Mouse (Mus musculus) skeletal muscle tissue, adult 2 months (tissue): ENCODE data around the gene Ndufa11.
A peak's percentile ranks its signal among the peaks of the same experiment; 100 is the strongest.

Experiments used
- DNase-seq: peaks from one replicate; pipeline ENCODE4 v3.0.0-alpha.2; 2012; ENCODE audit warnings: low read depth, low spot score

Gene Ndufa11

GRCm38 (mm10) chr17:56758132-56758531 is 40.6 kb downstream of the Ndufa11 start:
- peak; percentile 61 for DNase-seq

GRCm38 (mm10) chr17:56759261-56759660 is 41.7 kb downstream of the Ndufa11 start:
- no peak for DNase-seq

- no peak for DNase-seq
These were observed 43.5 kb downstream of the Ndufa11 start for GRCm38 (mm10) chr17:56761077-56761476.

- peak; percentile 89 for DNase-seq
These were observed 44.4 kb downstream of the Ndufa11 start for GRCm38 (mm10) chr17:56761991-56762410.

- no peak for DNase-seq
These were observed 45.5 kb downstream of the Ndufa11 start for GRCm38 (mm10) chr17:56762769-56763731.

GRCm38 (mm10) chr17:56763741-56764250 is 46.2 kb downstream of the Ndufa11 start:
- no peak for DNase-seq

- peak; percentile 90 for DNase-seq
These were observed 47.1 kb downstream of the Ndufa11 start, which contains the start of gene Dus3l for GRCm38 (mm10) chr17:56764474-56765354. Dus3l (plus strand) TSS chr17:56764757.

GRCm38 (mm10) chr17:56765431-56765830 is 47.9 kb downstream of the Ndufa11 start:
- DNase-seq, result no peak

- no peak for DNase-seq
These were observed 49.3 kb downstream of the Ndufa11 start for GRCm38 (mm10) chr17:56766631-56767405.

GRCm38 (mm10) chr17:56767531-56768135 is 50.1 kb downstream of the Ndufa11 start:
- no peak for DNase-seq

GRCm38 (mm10) chr17:56768941-56769340 is 51.4 kb downstream of the Ndufa11 start:
- no peak for DNase-seq

GRCm38 (mm10) chr17:56769950-56770349 is 52.4 kb downstream of the Ndufa11 start, which contains the start of gene Prr22:
Prr22 (plus strand) TSS chr17:56770250.
- DNase-seq, result no peak
